Mouse (Mus musculus) urinary bladder, postnatal 4 days (tissue): ENCODE data around the gene Sptbn2.
A peak's percentile ranks its signal among the peaks of the same experiment; 100 is the strongest.

ENCODE experiments used
- DNase-seq, 2 experiments: peaks; one replicate each; pipeline ENCODE4 v3.0.0; 2021 to 2022; ENCODE audit warnings: low spot score in 2 of 2

Sptbn2 gene

DNA sequence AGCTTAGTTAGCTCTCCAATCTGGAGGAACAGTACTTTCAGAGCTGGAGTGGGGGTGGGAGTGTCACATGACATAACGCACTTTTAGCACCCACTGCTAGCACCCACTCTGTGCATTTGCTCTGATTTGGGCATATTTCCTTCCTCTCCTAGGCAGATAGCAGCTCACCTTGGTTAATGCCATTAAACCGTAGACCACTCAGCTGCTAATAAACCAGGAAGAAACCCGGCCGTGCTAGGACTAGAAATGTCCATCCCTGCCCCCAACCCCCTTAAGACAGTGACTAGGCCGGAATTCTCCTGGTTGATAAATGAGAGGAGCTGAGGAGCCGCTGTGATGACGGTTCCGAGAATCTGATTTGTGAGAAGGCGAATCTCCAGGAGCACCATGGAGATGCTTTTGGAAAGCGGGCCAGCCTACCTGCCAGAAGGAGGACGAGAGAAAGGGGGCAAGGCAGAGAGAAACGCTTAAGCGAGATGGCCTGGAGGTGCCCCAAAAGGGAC, at the start of gene Sptbn2:
Gene Sptbn2, plus strand, starts transcription at position 70 of the 503 bp plus-strand sequence.
- DNase-seq, result no peak

DNA sequence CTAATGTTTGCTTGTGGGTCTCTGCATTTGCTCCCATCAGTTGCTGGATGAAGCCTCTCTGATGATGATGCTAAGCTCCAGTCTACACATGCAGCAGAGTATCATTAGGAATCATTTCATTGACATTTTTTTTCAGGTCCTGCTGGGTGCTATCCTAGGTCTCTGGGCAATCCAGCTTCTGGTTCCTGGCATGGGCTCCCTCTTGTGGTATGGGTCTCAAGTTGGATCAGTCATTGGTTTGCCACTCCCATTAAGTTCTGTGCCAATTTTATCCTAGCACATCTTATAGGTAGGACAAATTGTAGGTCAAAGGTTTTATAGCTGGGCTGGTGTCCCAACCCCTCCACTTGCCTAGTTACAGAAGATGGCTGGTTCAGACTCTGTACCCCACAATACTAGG, 44.2 kb upstream of the Sptbn2 start:
- no peak for DNase-seq

DNA sequence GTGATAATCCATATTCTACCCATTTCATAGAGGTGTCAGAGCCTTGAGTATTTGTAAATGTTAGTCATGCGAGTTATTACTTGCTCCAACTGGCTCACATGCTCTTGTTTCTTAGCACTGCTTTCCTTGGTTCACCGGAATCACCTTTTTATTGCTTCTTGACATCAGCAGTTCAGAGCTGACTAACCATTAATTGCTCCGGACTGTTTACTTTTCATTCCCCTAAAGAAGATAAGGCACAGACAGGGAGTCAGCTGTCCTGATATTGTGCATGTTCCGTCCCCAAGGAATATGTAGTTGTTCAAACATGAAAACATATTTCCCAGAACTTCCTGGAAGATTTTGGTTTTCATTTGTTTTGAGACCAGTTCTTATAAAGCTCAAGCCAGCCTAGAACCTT, 40.2 kb upstream of the Sptbn2 start:
- no peak for DNase-seq

DNA sequence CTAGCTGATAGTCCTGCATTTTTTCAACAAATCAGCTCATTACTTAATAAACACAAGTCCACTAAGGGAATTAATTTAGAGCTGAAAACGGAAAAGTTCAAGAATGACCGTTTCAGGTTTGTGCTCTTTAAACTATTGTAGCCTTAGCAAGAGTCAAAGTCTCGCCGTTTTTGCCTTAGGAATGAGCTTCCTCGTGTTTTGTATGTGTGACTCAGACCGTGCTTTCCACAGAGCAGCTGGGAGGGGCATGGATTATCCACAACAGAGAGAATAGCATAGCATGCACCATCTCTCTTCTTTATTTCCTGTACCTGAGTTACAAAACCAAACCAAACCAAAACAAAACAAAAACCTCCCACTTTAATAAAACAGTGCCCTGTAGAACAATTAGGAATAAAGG, 38.6 kb upstream of the Sptbn2 start:
- DNase-seq, result no peak

DNA sequence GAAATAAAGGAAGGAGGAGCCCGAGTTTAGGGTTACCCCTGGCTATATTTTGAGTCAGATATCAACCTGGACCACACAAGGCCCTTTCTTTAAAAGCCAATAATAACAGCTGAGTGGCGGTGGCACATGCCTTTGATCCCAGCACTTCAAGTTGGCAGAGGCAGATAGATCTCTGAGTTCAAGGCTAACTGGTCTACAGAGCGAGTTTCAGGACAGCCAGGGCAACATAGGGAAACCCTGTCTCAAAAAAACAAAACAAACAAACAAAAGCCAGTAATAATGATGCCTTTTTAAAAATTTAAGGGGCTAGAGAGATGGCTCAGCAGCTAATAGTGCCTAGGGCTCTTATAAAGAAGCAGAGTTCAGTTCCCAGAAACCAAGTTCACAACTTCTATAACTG, 16.6 kb upstream of the Sptbn2 start:
- DNase-seq, result no peak

DNA sequence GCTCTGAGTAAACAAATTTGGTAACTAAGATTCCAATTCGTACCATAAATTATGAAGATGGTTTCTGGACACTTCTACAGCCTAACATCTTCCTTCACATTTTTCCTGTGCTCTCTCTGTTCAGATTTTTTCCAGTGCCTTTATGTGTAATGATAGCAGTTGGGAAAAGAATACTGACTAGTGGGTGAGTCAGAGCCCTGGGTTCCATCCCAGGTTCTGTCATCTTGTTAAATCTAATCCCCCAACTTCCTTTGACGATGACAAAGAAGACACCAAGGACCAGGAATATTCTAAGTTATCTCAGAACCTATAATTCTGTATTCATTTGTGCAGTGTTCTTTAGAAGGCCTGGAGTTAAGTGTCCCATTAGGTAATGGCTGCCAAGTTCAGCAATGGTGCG, 13.8 kb upstream of the Sptbn2 start:
- no peak for DNase-seq

DNA sequence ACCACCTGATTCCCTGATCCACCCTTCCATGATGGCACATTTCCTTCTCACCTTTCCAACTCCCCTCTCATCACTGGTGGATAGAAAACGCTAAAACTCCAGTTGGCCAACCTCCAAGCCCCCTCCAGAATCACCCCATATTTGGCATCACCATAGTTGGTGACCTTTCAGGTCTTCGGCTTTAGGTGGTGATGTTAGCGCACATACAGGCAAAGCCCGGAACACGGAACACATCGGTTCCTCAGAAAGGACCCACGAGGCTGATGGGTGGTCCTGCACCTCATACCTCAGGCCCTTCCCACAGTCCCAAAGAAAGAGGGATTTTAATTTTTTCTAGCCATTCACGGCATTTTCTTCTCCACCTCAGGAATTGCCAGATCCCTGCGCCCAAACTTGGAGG, 13.2 kb upstream of the Sptbn2 start:
- peak in 1 of 2 experiments; percentile 45 for DNase-seq

DNA sequence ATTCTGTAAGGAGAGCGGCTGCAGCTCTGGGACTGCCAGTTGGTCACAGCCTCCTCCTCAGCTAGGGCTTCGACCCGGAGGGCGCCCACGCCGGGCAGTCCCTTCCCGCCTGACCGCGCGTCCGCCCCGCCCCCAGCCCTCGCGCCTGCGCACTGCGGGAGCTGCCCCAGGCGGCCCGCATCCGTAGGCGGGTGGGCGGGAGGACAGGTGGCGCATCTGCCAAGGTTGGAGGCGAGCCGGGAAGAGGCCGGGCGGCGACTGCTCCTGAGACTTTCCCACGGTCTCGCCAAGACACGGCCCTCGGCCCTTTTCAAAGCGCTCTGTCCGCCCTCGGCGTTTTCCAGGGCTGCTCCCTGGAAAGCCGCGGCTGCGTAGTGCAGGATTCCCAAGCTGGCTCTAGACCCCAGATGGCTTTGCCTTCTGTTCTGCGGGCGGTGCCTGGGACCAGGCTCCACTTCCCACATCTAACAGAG, 12.7 kb upstream of the Sptbn2 start, which contains the start of gene Gm960:
Gene Gm960, minus strand, starts transcription at position 464 of the 473 bp plus-strand sequence.
- DNase-seq, result peak; percentile 68 to 73

DNA sequence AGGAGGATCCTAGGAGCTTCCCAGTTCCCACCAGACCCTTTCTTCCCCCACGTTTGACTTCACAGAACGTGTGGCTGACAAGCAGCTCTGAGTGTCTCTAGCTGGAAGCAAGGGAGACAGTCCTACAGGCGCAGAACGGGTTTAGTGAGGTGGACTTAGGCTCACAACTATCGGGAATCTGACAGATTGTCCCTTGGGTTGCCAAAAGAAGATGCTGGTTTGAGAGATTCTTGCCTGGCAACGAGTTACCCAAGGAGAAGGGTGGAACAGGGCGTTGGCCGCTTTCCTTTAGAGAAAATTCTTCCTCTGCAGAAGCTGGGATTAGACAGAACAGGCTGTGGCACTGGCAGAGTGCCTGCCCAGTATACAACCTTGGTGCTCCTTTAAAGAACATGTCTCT, 12.1 kb upstream of the Sptbn2 start:
- no peak for DNase-seq

DNA sequence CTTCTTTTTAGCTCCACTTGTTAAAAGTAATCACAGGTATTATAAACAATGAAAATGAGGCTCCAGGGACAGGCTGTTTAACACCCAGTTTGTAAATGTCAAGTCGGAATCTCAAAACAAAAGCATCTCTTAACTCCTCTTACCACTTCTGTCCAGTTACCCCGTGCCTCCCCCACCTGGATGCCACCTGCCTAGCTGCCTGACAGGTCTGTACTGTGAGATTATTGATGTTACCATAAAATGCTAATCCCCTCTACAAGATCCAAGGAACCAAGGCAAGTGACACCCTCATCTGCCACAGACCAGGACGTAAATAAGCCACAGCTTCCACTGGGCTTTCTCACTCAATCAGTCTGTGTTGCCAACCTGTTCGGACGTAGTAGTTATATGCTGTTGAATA, 11.1 kb upstream of the Sptbn2 start:
- DNase-seq, result peak in 1 of 2 experiments; percentile 16

DNA sequence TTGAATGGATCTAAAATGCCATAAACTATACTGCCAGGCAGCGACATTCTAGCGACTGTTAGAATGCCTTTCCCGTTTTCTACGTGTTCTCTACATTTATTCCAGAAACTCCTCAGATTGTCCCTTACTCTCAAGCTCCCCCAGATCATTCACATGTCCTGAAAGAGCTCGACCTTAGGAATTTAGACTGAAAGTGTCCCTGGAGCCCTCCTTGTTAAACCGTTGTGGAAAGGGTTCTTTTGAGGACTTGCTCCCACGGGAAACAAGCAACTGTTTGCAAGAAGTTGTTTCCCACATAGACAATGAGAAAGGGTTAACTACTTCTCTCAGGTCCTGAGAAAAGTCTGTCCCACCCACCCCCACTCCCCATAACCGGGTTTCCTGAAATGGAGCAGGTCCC, 10.3 kb upstream of the Sptbn2 start:
- DNase-seq, result peak in 1 of 2 experiments; percentile 0

DNA sequence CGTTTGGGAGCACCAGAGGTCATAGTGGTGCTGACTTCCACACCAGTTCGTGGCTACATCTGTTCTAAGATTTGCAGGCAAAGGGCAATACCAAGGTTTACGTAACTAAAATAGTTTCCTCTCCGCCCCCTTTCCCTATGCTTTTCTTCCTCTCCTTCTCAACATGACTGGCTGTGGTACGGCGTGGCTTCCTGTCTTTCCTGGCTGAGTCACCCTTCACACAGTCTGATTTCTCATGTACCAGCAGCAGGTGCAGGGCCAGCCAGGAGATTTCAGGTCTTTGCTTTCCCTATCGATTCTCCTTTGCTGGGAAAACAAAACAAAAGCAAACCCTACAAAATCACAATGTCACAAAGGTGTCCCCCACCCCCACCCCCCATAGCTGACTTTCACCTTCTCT, 9.7 kb upstream of the Sptbn2 start:
- DNase-seq, result peak in 1 of 2 experiments; percentile 36

DNA sequence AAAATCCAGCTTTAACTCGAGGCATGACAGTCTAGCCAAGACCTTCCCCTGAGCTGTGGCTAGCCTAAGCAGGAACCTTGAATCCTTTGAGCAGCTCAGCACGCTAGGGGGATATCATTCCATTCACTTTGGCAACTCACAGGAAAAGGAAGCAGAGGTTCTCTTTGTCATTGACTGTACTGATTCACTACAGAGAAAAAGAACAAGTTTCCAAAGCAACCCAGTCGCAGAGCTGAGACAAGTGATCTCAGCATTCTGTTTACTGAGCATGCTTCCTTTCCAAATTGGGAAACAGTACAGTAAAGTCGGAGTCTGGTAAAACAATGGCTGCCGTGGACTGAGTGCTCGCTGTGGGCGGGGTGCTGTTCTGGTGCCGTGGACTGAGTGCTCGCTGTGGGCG, 2.2 kb upstream of the Sptbn2 start:
- DNase-seq, result peak in 1 of 2 experiments; percentile 14

DNA sequence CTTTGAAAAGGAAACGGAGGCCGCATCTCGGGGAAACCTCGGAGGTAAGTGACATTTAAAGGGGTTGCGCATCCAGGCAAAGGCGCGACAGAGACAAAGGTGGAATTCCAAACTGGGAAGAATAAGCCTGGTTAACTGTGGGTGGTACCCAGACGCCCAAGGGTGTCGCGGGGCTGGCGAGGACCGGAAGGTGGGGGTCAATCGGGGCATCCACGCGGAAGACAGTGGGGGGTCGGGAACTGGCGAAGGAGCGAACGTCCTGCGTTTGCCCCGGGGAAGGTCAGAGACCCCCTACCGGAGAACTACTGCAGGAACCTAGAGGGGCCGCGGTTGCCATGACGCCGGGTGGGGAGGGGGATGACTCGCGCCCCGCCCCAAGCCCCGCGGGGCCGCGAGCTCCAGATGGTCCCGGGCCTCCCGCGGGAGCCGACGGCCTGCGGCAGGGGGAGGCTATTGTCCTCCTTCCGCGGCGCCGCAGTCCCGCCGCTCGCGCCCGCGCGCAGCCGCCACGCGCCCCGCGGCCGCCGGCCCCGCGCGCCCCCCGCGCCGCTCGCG, 711 bp downstream of the Sptbn2 start:
- peak in 1 of 2 experiments; percentile 55 for DNase-seq

DNA sequence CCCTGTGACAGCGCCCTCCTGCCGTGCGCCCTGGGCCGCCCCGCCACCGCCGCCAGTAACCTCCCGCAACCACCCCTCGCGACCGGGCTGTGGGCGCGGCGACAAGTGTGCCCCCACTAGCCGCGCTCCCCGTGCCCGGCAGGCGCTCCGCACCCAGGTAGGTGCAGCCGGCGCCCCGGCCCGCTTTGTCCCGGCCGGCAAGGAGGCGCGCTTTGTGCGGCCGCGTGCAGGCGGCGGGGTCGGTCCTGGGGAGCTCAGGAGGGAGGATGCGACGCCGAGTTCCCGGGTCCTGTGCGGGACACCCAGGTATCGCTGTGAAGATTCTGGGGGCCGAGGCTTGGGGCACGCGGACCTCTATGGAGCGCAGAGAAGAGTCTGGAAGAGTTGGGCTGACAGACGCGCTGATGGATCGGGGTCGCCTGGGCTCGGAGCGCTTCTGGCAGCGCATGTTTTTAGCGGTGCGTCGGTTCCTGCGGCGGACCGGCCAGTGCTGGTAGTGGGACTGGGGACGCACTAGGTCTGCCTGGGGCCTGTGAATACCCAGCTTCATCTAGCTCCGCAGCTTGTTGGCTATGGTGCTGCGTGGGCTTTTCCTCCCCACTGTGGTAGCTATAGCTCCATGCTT, 1.3 kb downstream of the Sptbn2 start:
- DNase-seq, result peak in 1 of 2 experiments; percentile 59

DNA sequence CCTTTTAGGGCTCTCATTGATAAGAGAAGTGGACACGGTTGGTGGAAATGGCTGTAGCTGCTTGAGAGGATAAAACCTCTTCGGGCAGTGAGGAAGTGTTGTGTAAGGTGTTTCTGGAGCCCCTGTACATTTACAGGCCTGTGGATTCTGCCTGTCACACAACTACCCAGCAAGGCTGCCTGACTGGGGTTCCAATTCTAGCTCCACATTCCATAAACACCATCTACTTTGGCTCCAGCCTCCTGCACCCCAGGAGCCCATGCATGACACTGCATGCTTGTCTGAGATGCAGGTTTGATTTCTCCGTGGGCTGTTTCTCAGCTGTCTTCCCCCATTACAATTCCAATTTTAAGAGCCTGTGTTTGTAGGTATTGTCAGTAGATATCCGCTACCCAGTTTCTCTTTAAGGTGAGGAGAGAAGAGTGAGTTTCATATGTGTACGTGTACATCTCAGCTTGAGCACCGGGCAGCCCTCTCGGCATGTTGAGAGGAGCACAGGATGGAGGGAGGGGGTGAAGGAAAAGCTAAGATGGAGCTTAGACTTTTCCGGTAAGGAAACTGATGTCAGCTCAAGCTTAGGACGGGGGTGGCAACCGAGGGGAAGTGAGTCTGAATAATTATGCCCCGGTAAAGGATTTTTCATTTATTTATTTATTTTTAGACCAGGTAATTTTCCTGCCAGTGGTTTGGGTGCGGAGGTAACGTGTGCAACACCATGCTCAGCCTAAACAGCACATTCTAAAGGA, 2.0 kb downstream of the Sptbn2 start:
- DNase-seq, result peak in 1 of 2 experiments; percentile 35

DNA sequence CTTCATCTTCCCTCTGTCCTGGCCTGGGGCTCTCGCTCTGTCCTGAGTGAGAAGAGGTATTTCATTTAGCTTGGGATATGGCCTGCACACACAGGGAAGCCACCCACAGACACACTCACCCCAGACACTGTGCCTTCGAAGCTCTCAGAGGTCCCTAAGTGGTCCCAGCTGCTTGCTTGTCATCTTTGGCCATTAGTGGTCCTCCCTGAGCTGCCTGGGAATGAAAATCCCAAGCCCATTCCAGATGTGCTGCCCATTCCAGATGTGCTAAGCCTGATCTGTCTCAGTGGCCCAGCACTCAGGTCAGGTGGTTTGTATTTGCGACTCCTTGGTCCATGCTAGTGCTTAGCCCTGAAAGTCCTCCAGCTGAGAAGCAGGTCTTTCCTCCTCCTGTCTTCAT, 2.9 kb downstream of the Sptbn2 start:
- DNase-seq, result no peak

DNA sequence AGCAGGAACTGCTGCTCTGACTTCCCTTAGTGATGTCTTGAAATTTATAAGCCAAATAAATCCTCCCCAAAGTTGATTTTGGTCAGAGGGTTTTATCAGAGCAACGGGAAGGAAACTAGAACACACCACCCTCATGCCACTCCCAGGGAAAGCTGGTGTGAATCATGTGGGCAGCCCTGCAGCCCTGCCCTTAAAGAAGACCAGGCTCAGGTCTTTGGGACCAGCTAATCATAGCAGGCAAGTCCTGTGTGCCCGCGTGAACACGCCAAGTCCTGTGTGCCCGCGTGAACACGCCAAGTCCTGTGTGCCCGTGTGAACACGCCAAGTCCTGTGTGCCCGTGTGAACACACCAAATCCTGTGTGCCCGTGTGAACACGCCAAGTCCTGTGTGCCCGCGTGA, 5.8 kb downstream of the Sptbn2 start:
- no peak for DNase-seq

DNA sequence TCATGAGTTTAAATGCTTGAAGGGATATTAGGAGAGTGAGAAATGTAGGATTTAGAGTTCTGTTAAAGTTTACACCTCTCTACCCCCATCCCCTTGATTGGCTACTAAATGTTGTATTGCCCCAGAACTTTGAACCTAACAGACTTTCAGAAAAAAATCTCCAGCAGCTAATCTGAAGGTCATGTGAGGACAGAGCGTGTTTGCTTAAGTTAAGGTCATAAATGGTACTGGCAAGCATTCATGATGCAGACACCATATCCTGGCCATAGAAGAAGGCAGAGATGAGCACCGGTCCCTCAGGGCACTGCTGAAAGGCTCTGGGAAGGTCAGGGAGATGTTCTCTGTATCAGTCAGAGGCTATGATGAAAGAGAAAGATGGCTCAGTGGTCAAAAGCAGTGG, 6.3 kb downstream of the Sptbn2 start:
- no peak for DNase-seq

DNA sequence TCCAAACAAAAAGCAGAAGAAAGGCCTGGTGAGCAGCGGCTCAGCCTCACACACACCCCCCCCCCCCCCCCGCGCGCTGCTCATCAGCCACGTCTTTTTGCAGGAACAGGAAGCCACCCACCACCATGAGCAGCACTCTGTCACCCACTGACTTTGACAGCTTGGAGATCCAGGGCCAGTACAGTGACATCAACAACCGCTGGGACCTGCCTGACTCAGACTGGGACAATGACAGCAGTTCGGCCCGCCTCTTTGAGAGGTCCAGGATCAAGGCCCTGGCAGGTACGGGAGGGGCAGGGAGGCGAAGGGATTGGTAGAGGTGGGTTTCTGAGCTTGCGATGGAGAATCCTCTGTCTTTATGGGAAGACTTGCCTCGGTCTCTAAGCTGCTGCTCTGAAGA, 7.7 kb downstream of the Sptbn2 start:
- no peak for DNase-seq

DNA sequence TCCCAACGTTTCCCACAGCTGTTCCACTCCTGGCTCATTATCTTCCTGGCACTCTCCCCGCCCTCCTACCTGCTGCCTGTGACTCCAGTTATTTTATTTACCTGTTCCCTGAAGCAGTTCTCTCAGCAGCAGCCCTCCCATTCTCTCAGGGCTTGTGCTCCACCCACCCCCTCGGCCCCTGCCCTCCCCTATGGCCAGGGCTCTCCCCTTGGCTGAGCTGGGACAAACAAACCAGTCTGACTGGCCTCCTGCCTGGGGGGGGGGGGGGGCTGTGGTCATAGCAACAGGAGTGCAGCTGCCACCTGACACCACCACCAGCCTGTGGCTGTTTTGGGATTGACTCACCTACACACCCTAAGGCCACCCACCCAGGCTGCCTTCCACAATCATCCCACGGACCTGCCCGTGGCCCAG, 8.4 kb downstream of the Sptbn2 start:
- peak in 1 of 2 experiments; percentile 34 for DNase-seq

DNA sequence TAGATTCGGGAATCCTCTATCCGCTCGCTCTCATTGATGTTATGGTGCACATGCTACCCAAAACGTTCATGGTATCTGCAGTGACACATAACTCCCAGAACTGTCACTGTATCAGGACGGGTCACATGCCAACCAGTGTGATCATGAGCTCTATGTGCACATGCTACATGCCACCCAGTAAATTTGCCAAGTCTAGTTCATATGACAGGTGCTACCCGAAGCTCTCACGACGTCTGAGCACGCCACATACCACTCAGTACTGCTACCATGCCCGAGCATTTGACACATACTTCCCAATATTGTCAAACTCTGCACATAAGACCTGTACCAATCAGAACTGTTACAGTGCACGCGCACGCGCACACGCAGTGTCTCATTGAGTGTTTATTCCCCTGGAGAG, 9.1 kb downstream of the Sptbn2 start:
- no peak for DNase-seq
